Mouse (Mus musculus): ENCODE measurements around the gene Shmt2. TPM values are rescaled to one million over a fixed set of nuclear protein-coding genes. Genes with fewer than 3 reads are reported as not detected.

The Shmt2 gene
- polyA plus RNA-seq, 1 experiment from 2014 or later = 38.9 TPM

GRCm38 (mm10) chr10:127485235-127485634 is 37.0 kb downstream of the Shmt2 start:
- no peak overlapping the region for H3K27ac ChIP-seq (replicated peaks)
- TF ChIP-seq EP300 (optimal IDR thresholded peaks at IDR 0.05) (no peak), CTCF (IDR thresholded peaks at IDR 0.05; ENCODE audit: low read depth) (no peak)
- no peaks in the 10 kb centered on the region for H3K27me3 ChIP-seq (ENCODE audit: control insufficient read depth, insufficient read depth, low read length)
- no peak overlapping the region for H3K4me3 ChIP-seq (ENCODE audit: low read depth, low read length)
- 89% methylated on average over 10 of the region's 10 CpGs for WGBS
- H3K36me3 ChIP-seq (ENCODE audit: control insufficient read depth, insufficient read depth, low read length) = peaks cover 19% of the 10 kb centered on the region
- H3K4me1 ChIP-seq (replicated peaks; ENCODE audit: control insufficient read depth, insufficient read depth) = no peaks in the 10 kb centered on the region
- H3K9ac ChIP-seq (ENCODE audit: low read length) = no peak overlapping the region
- H3K4me2 ChIP-seq (replicated peaks; ENCODE audit: low read depth) = no peak overlapping the region
- DNase-seq (ENCODE audit: low spot score) = no peak
- no peak for ATAC-seq (ENCODE audit: low FRiP score, low TSS enrichment)
- no peaks in the 10 kb centered on the region for H3K9me3 ChIP-seq (ENCODE audit: control insufficient read depth, low read length)

- peak; percentile 75; the same call in 1 of the 2 replicates for ATAC-seq (ENCODE audit: low FRiP score, low TSS enrichment)
- TF ChIP-seq EP300 (optimal IDR thresholded peaks at IDR 0.05) = no peak
- TF ChIP-seq CTCF (IDR thresholded peaks at IDR 0.05; ENCODE audit: low read depth) = peak; percentile 20; the same call in 1 of the 2 replicates
- Histone ChIP-seq H3K4me2 (replicated peaks; ENCODE audit: low read depth) (no peak overlapping the region), H3K4me3 (ENCODE audit: low read depth, low read length) (no peak overlapping the region), H3K27ac (replicated peaks) (no peak overlapping the region), H3K4me1 (replicated peaks; ENCODE audit: control insufficient read depth, insufficient read depth) (no peaks in the 10 kb centered on the region), H3K9ac (ENCODE audit: low read length) (no peak overlapping the region), H3K36me3 (ENCODE audit: control insufficient read depth, insufficient read depth, low read length) (peaks cover 12% of the 10 kb centered on the region; the same call in 1 of the 2 replicates), H3K27me3 (ENCODE audit: control insufficient read depth, insufficient read depth, low read length) (no peaks in the 10 kb centered on the region), H3K9me3 (ENCODE audit: control insufficient read depth, low read length) (no peaks in the 10 kb centered on the region)
- DNase-seq (ENCODE audit: low spot score) = peak; percentile 23
- WGBS = 56% methylated on average over 19 of the region's 19 CpGs
Observed at GRCm38 (mm10) chr10:127480833-127481813, 41.1 kb downstream of the Shmt2 start.

GRCm38 (mm10) chr10:127479131-127479530 is 43.1 kb downstream of the Shmt2 start:
- TF ChIP-seq EP300 (optimal IDR thresholded peaks at IDR 0.05) = no peak
- peak; percentile 73 for TF ChIP-seq CTCF (IDR thresholded peaks at IDR 0.05; ENCODE audit: low read depth)
- no peak overlapping the region for H3K4me2 ChIP-seq (replicated peaks; ENCODE audit: low read depth)
- no peaks in the 10 kb centered on the region for H3K9me3 ChIP-seq (ENCODE audit: control insufficient read depth, low read length)
- H3K9ac ChIP-seq (ENCODE audit: low read length) = no peak overlapping the region
- H3K4me1 ChIP-seq (replicated peaks; ENCODE audit: control insufficient read depth, insufficient read depth) = no peaks in the 10 kb centered on the region
- no peak overlapping the region for H3K4me3 ChIP-seq (ENCODE audit: low read depth, low read length)
- peaks cover 6% of the 10 kb centered on the region; the same call in 1 of the 2 replicates for H3K36me3 ChIP-seq (ENCODE audit: control insufficient read depth, insufficient read depth, low read length)
- no peak for ATAC-seq (ENCODE audit: low FRiP score, low TSS enrichment)
- H3K27ac ChIP-seq (replicated peaks) = no peak overlapping the region
- no peaks in the 10 kb centered on the region for H3K27me3 ChIP-seq (ENCODE audit: control insufficient read depth, insufficient read depth, low read length)
- no peak for DNase-seq (ENCODE audit: low spot score)
- WGBS = 96% methylated on average over 4 of the region's 4 CpGs

- H3K27me3 ChIP-seq (ENCODE audit: control insufficient read depth, insufficient read depth, low read length) = no peaks in the 10 kb centered on the region
- no peaks in the 10 kb centered on the region for H3K4me1 ChIP-seq (replicated peaks; ENCODE audit: control insufficient read depth, insufficient read depth)
- H3K36me3 ChIP-seq (ENCODE audit: control insufficient read depth, insufficient read depth, low read length) = peaks cover 10% of the 10 kb centered on the region; the same call in 1 of the 2 replicates
- no peak overlapping the region for H3K27ac ChIP-seq (replicated peaks)
- no peak overlapping the region for H3K4me3 ChIP-seq (ENCODE audit: low read depth, low read length)
- H3K9me3 ChIP-seq (ENCODE audit: control insufficient read depth, low read length) = no peaks in the 10 kb centered on the region
- H3K4me2 ChIP-seq (replicated peaks; ENCODE audit: low read depth) = no peak overlapping the region
- no peak for DNase-seq (ENCODE audit: low spot score)
- H3K9ac ChIP-seq (ENCODE audit: low read length) = no peak overlapping the region
- no peak for ATAC-seq (ENCODE audit: low FRiP score, low TSS enrichment)
- no peak for TF ChIP-seq CTCF (IDR thresholded peaks at IDR 0.05; ENCODE audit: low read depth)
- TF ChIP-seq EP300 (optimal IDR thresholded peaks at IDR 0.05) = no peak
- 79% methylated on average over 7 of the region's 7 CpGs for WGBS
Observed at GRCm38 (mm10) chr10:127477301-127477700, 44.9 kb downstream of the Shmt2 start.

- ATAC-seq (ENCODE audit: low FRiP score, low TSS enrichment) = no peak
- TF ChIP-seq CTCF (IDR thresholded peaks at IDR 0.05; ENCODE audit: low read depth) = no peak
- WGBS = 90% methylated on average over 3 of the region's 3 CpGs
- H3K27ac ChIP-seq (replicated peaks) = no peak overlapping the region
- no peaks in the 10 kb centered on the region for H3K9me3 ChIP-seq (ENCODE audit: control insufficient read depth, low read length)
- H3K27me3 ChIP-seq (ENCODE audit: control insufficient read depth, insufficient read depth, low read length) = no peaks in the 10 kb centered on the region
- H3K9ac ChIP-seq (ENCODE audit: low read length) = no peak overlapping the region
- no peak overlapping the region for H3K4me3 ChIP-seq (ENCODE audit: low read depth, low read length)
- no peak for DNase-seq (ENCODE audit: low spot score)
- H3K4me2 ChIP-seq (replicated peaks; ENCODE audit: low read depth) = no peak overlapping the region
- peaks cover 14% of the 10 kb centered on the region; the same call in 1 of the 2 replicates for H3K36me3 ChIP-seq (ENCODE audit: control insufficient read depth, insufficient read depth, low read length)
- no peaks in the 10 kb centered on the region for H3K4me1 ChIP-seq (replicated peaks; ENCODE audit: control insufficient read depth, insufficient read depth)
Observed at GRCm38 (mm10) chr10:127476541-127476940, 45.7 kb downstream of the Shmt2 start.

- no peak overlapping the region for H3K9ac ChIP-seq (ENCODE audit: low read length)
- H3K27me3 ChIP-seq (ENCODE audit: control insufficient read depth, insufficient read depth, low read length) = no peaks in the 10 kb centered on the region
- TF ChIP-seq CTCF (IDR thresholded peaks at IDR 0.05; ENCODE audit: low read depth) = no peak
- TF ChIP-seq EP300 (optimal IDR thresholded peaks at IDR 0.05) = no peak
- peaks cover 14% of the 10 kb centered on the region; the same call in 1 of the 2 replicates for H3K36me3 ChIP-seq (ENCODE audit: control insufficient read depth, insufficient read depth, low read length)
- no peak for ATAC-seq (ENCODE audit: low FRiP score, low TSS enrichment)
- H3K9me3 ChIP-seq (ENCODE audit: control insufficient read depth, low read length) = no peaks in the 10 kb centered on the region
- no peak for DNase-seq (ENCODE audit: low spot score)
- H3K27ac ChIP-seq (replicated peaks) = no peak overlapping the region
- no peak overlapping the region for H3K4me3 ChIP-seq (ENCODE audit: low read depth, low read length)
- no peaks in the 10 kb centered on the region for H3K4me1 ChIP-seq (replicated peaks; ENCODE audit: control insufficient read depth, insufficient read depth)
- H3K4me2 ChIP-seq (replicated peaks; ENCODE audit: low read depth) = no peak overlapping the region
- 98% methylated on average over 4 of the region's 4 CpGs for WGBS
Observed at GRCm38 (mm10) chr10:127475175-127475574, 47.1 kb downstream of the Shmt2 start.

All from stomach, postnatal 0 days (tissue).